ENCODE assay signal across 8 mouse cellular contexts in the genomic region with DNA sequence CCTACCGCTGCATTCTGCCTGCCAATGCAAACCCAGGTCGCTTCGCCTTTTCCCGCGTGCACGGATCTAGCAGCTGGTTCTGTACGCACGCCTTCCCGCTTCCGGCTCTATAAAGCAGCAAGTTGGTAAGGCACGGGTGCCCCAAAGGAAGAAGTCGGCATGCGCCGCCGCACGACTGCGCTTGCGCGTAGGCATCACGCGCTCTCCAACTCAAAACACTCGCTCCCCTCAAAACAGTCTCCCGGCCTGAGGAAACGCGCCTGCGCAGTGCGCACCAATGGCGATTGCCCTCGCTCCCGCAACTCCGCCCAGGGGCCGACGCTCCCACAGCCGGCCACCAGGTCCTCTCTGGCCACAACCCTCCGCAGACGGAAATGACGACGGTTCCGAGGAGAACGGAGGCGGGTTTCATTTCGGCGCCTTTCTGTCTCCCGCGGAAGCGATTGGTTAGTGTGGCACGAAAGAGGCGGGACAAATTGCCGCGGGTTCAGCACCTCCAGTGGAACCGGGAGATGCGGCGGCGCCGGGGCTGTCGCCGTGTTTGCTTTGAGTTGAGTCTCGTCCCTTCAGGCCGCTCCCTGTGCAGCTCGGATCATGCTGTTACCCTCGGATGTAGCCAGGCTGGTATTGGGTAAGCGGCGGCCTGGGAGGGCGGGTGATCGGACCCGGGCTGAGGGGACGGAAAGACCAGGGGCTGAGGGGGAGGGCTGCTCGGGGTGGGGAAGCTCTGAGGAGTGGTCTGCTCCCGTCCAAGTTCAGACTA. TPM values are rescaled to one million over a fixed set of nuclear protein-coding genes. Genes with fewer than 3 reads are reported as not detected.
DNase-seq lines count a peak whose midpoint lies in the region; ATAC-seq and TF ChIP-seq lines count a peak whose summit lies in the region.

A gene (minus strand): TSS at position 183 of the 763 bp plus-strand sequence.
A gene (plus strand): TSS at position 490 of the 763 bp plus-strand sequence.

- no peaks in the 10 kb centered on the region for H3K9me3 ChIP-seq in embryonic facial prominence, embryonic 15.5 days (replicated peaks)
- H3K9me3 ChIP-seq in limb, embryonic 14.5 days (ENCODE audit: control insufficient read depth, low read length) = no peaks in the 10 kb centered on the region
- no peaks in the 10 kb centered on the region for H3K9me3 ChIP-seq in midbrain, postnatal 0 days (ENCODE audit: low read length)

- DNase-seq in 416B (ENCODE audit: low read depth) = peak; percentile 99
- peak; percentile 99 for DNase-seq in heart, adult 8-10 months (ENCODE audit: low spot score)
- DNase-seq in kidney, adult 9 months = peak; percentile 99
- peak; percentile 99 for DNase-seq in limb, embryonic 14.5 days (ENCODE audit: low spot score)
- peak; percentile 99 for DNase-seq in midbrain, postnatal 0 days (ENCODE audit: low spot score)
- DNase-seq in spleen, postnatal 14 days (ENCODE audit: low spot score in 2 of 2) = peak; percentile 98

- peak; percentile 77 for TF ChIP-seq POLR2A in bone marrow, adult 2 months (IDR thresholded peaks at IDR 0.05; ENCODE audit: borderline replicate concordance, control insufficient read depth, low read depth, low read length)
- TF ChIP-seq POLR2A in limb, embryonic 14.5 days (IDR thresholded peaks at IDR 0.05; ENCODE audit: borderline replicate concordance, extremely low read depth, insufficient read depth, insufficient read length) = peak; percentile 92; the same call in 1 of the 2 replicates

- H3K4me1 ChIP-seq in bone marrow, adult 2 months (ENCODE audit: control insufficient read depth, insufficient read depth, low read length) = no peaks in the 10 kb centered on the region
- H3K4me1 ChIP-seq in embryonic facial prominence, embryonic 15.5 days = peaks cover 23% of the 10 kb centered on the region
- H3K4me1 ChIP-seq in limb, embryonic 14.5 days (ENCODE audit: control insufficient read depth, insufficient read depth, low read length) = peaks cover 11% of the 10 kb centered on the region; the same call in 1 of the 2 replicates
- peaks cover 3% of the 10 kb centered on the region; the same call in 1 of the 2 replicates for H3K4me1 ChIP-seq in midbrain, postnatal 0 days (ENCODE audit: insufficient read depth, low read length)

- H3K27me3 ChIP-seq in embryonic facial prominence, embryonic 15.5 days = no peaks in the 10 kb centered on the region
- H3K27me3 ChIP-seq in limb, embryonic 14.5 days (ENCODE audit: control insufficient read depth, insufficient read depth, low read length) = no peaks in the 10 kb centered on the region
- H3K27me3 ChIP-seq in midbrain, postnatal 0 days (ENCODE audit: insufficient read depth, low read length) = no peaks in the 10 kb centered on the region

- H3K36me3 ChIP-seq in embryonic facial prominence, embryonic 15.5 days = no peaks in the 10 kb centered on the region
- peaks cover 12% of the 10 kb centered on the region for H3K36me3 ChIP-seq in limb, embryonic 14.5 days (ENCODE audit: control insufficient read depth, insufficient read depth, low read length)
- H3K36me3 ChIP-seq in midbrain, postnatal 0 days (ENCODE audit: insufficient read depth, low read length) = no peaks in the 10 kb centered on the region; the same call in 1 of the 2 replicates

- ATAC-seq in embryonic facial prominence, embryonic 15.5 days (ENCODE audit: insufficient number of reproducible peaks, low FRiP score, low TSS enrichment, low read depth) = peak; percentile 100
- peak; percentile 99 for ATAC-seq in limb, embryonic 14.5 days (ENCODE audit: low FRiP score, low read depth)
- peak; percentile 100 for ATAC-seq in midbrain, postnatal 0 days (ENCODE audit: low FRiP score)

- TF ChIP-seq CTCF in bone marrow, adult 2 months (IDR thresholded peaks at IDR 0.05; ENCODE audit: control insufficient read depth, insufficient read depth, low read length) = peak; percentile 6; the same call in 1 of the 2 replicates
- peak; percentile 58 for TF ChIP-seq CTCF in midbrain, postnatal 0 days (IDR thresholded peaks at IDR 0.05)

- peak within 1 kb of the TSS; percentile 88 for H3K9ac ChIP-seq in embryonic facial prominence, embryonic 15.5 days
- H3K9ac ChIP-seq in limb, embryonic 14.5 days (ENCODE audit: low read depth, low read length, severe bottlenecking) = peak within 1 kb of the TSS; percentile 87
- H3K9ac ChIP-seq in midbrain, postnatal 0 days (replicated peaks; ENCODE audit: low read length, poor library complexity, severe bottlenecking) = peak within 1 kb of the TSS; percentile 61

- H3K27ac ChIP-seq in bone marrow, adult 2 months (ENCODE audit: control insufficient read depth, insufficient read depth, low read depth, low read length, poor library complexity) = peak within 1 kb of the TSS; percentile 79
- peak within 1 kb of the TSS; percentile 93 for H3K27ac ChIP-seq in embryonic facial prominence, embryonic 15.5 days (replicated peaks)
- peak within 1 kb of the TSS; percentile 91 for H3K27ac ChIP-seq in limb, embryonic 14.5 days (replicated peaks; ENCODE audit: low read depth, low read length)
- H3K27ac ChIP-seq in midbrain, postnatal 0 days (ENCODE audit: low read depth, low read length) = peak within 1 kb of the TSS; percentile 83

- peak within 1 kb of the TSS; percentile 70 for H3K4me2 ChIP-seq in embryonic facial prominence, embryonic 15.5 days (replicated peaks)
- H3K4me2 ChIP-seq in limb, embryonic 14.5 days (replicated peaks; ENCODE audit: low read depth, low read length, severe bottlenecking) = peak within 1 kb of the TSS; percentile 75
- peak within 1 kb of the TSS; percentile 80 for H3K4me2 ChIP-seq in midbrain, postnatal 0 days (ENCODE audit: low read depth, low read length, poor library complexity, severe bottlenecking)

- WGBS in bone marrow, adult 2 months = under 1% methylated on average over 69 of the region's 69 CpGs
- WGBS in embryonic facial prominence, embryonic 15.5 days = under 1% methylated on average over 69 of the region's 69 CpGs
- 1% methylated on average over 66 of the region's 69 CpGs for WGBS in limb, embryonic 14.5 days
- under 1% methylated on average over 69 of the region's 69 CpGs for WGBS in midbrain, postnatal 0 days

- H3K4me3 ChIP-seq in bone marrow, adult 2 months (replicated peaks; ENCODE audit: control insufficient read depth, low read depth, low read length) = peak within 1 kb of the TSS; percentile 96
- peak within 1 kb of the TSS; percentile 77 for H3K4me3 ChIP-seq in embryonic facial prominence, embryonic 15.5 days (replicated peaks)
- peak within 1 kb of the TSS; percentile 85 for H3K4me3 ChIP-seq in limb, embryonic 14.5 days (replicated peaks; ENCODE audit: low read length)
- peak within 1 kb of the TSS; percentile 73 for H3K4me3 ChIP-seq in midbrain, postnatal 0 days (ENCODE audit: low read depth, low read length)

RNA-seq across cellular contexts. Expression of the first gene that starts in this region (rescaled TPM):
- polyA plus RNA-seq in bone marrow, adult 2 months (2011; ENCODE audit: insufficient read depth, insufficient read length, low replicate concordance, missing spikeins) = 3.6 and 5.2 TPM in 2 replicates
- 11.6 TPM in 2 replicates for polyA plus RNA-seq in embryonic facial prominence, embryonic 15.5 days (2015; fragmentation: Nextera tagmentation; extraction: Ambion mirVana)
- 10 to 100 TPM in 3 of 4 experiments, 1 to 10 TPM in 1; 9.6 to 12.9 (median 10.8) TPM for total RNA-seq in heart, adult 8-10 months (2022)
- 6.4 and 11.0 TPM in 2 replicates for polyA plus RNA-seq in limb, embryonic 14.5 days (2012; rRNA removed)
- 12.5 and 15.6 TPM in 2 replicates for polyA plus RNA-seq in limb, embryonic 14.5 days (2014; fragmentation: Nextera tagmentation; extraction: Ambion mirVana)
- 6.7 and 9.7 TPM in 2 replicates for total RNA-seq in midbrain, postnatal 0 days (2014; rRNA removed)
- polyA plus RNA-seq in midbrain, postnatal 0 days (2015; fragmentation: Nextera tagmentation; extraction: Ambion mirVana) = 3.2 and 4.4 TPM in 2 replicates

RNA-seq across cellular contexts. Expression of the second gene that starts in this region (rescaled TPM):
- polyA plus RNA-seq in bone marrow, adult 2 months (2011; ENCODE audit: insufficient read depth, insufficient read length, low replicate concordance, missing spikeins) = 4.9 and 5.0 TPM in 2 replicates
- 16.1 and 17.4 TPM in 2 replicates for polyA plus RNA-seq in embryonic facial prominence, embryonic 15.5 days (2015; fragmentation: Nextera tagmentation; extraction: Ambion mirVana)
- total RNA-seq in heart, adult 8-10 months (2022) = 1 to 10 TPM; 5.3 to 7.7 (median 6.9) TPM
- polyA plus RNA-seq in limb, embryonic 14.5 days (2012; rRNA removed) = 12.8 and 15.1 TPM in 2 replicates
- polyA plus RNA-seq in limb, embryonic 14.5 days (2014; fragmentation: Nextera tagmentation; extraction: Ambion mirVana) = 21.1 and 23.1 TPM in 2 replicates
- total RNA-seq in midbrain, postnatal 0 days (2014; rRNA removed) = 11.3 and 15.1 TPM in 2 replicates
- 7.8 and 8.3 TPM in 2 replicates for polyA plus RNA-seq in midbrain, postnatal 0 days (2015; fragmentation: Nextera tagmentation; extraction: Ambion mirVana)

Comparison
In these comparisons a context has a peak if more than half of its experiments do, and no peak if none do; other contexts are left out.
1. Peak in every context shown above with its lines: DNase-seq, ATAC-seq, H3K4me3 ChIP-seq and H3K27ac ChIP-seq.